Mouse (Mus musculus) testis, adult 2 months (tissue): ENCODE measurements at regions not wholly inside any gene's neighbourhood (a gene's known extent, or its start where the extent isn't known, plus 50 kb on each side); places are given as distances from the start of the nearest gene placed in this dataset.

ENCODE experiments used
- CTCF ChIP-seq: fragments of 200-500 bp; IDR thresholded peaks from 2 replicates; pipeline ENCODE4 v1.5.1; 2012; ENCODE audit warnings: low read depth, mild to moderate bottlenecking, inconsistent platforms, low read length, moderate library complexity; ENCODE audit not compliant: control insufficient read depth, insufficient read depth, insufficient replicate concordance
- POLR2A ChIP-seq: fragments of 200-500 bp; IDR thresholded peaks from 2 replicates; pipeline ENCODE4 v1.6.1; 2012; ENCODE audit warnings: low read depth, mild to moderate bottlenecking, inconsistent platforms, low read length, moderate library complexity; ENCODE audit not compliant: control insufficient read depth

DNA sequence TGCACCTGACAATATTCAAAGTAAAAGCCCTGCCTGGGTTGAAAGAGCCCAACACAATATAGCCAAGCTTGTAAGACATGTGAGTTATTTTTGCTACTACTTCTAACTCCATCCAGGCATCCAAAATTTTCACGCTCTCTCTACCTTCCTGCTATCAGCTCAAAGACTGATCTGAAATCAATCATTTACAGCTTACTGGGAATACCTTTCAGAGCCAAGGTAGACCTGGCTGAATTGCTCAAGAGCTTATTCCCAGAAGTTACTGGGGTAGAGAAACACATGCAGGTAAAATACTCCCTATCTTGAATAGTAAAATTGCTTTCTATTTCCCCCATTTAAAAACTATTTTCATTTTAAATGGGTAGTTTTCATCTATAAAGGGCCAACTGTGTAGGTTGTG is 840.2 kb downstream of the Diaph3 start:
- TF ChIP-seq CTCF = no peak
- no peak for TF ChIP-seq POLR2A
